Mouse (Mus musculus): Measurements from ENCODE around the gene Necab2.

- TF ChIP-seq CTCF (IDR thresholded peaks at IDR 0.05; ENCODE audit: low read depth, low read length) (no peak), POLR2A (IDR thresholded peaks at IDR 0.05; ENCODE audit: borderline replicate concordance, low read depth, low read length) (no peak)
Measured at GRCm38 (mm10) chr8:119503191-119503767, 56.8 kb downstream of the Necab2 start.
